Mouse (Mus musculus): ENCODE measurements around the gene Msh4. TPM values are rescaled to one million over a fixed set of nuclear protein-coding genes. Genes with fewer than 3 reads are reported as not detected.

Msh4 gene
- polyA plus RNA-seq, 2 experiments = 0.04 to 0.05 TPM

GRCm38 (mm10) chr3:153902595-153902994 is 3.3 kb downstream of the Msh4 start:
- TF ChIP-seq EP300 (IDR thresholded peaks at IDR 0.05; ENCODE audit: low read depth) (no peak), CTCF (IDR thresholded peaks at IDR 0.05; ENCODE audit: low read depth) (no peak)
- WGBS (ENCODE audit: insufficient replicate concordance) = 26% methylated on average over 3 of the region's 3 CpGs
- peaks cover 9% of the 10 kb centered on the region in 2 experiments for H3K4me1 ChIP-seq (replicated peaks; ENCODE audit: control insufficient read depth in 2 of 2, insufficient read depth in 2 of 2, low read length in 1 of 2)
- no peaks in the 10 kb centered on the region for H3K27me3 ChIP-seq (ENCODE audit: control insufficient read depth, insufficient read depth, low read length)
- DNase-seq (ENCODE audit: low read depth in 3 of 3, low spot score in 3 of 3) (no peak), ATAC-seq (ENCODE audit: insufficient read depth) (no peak)
- H3K9me3 ChIP-seq (ENCODE audit: control insufficient read depth, low read length) = no peaks in the 10 kb centered on the region
- H3K9ac ChIP-seq (replicated peaks) = no peak overlapping the region
- H3K4me2 ChIP-seq (ENCODE audit: low read depth) = no peak overlapping the region
- H3K4me3 ChIP-seq (ENCODE audit: insufficient read depth in 1 of 2, low read depth in 2 of 2, low read length in 2 of 2) = no peak overlapping the region
- H3K36me3 ChIP-seq (replicated peaks; ENCODE audit: control insufficient read depth, insufficient read depth, low read depth) = peaks cover 39% of the 10 kb centered on the region
- H3K27ac ChIP-seq = no peak overlapping the region

GRCm38 (mm10) chr3:153901904-153902303 is 4.0 kb downstream of the Msh4 start:
- WGBS (ENCODE audit: insufficient replicate concordance) = 68% methylated on average over 1 of the region's 1 CpGs
- DNase-seq (ENCODE audit: low read depth in 3 of 3, low spot score in 3 of 3) (no peak), ATAC-seq (ENCODE audit: insufficient read depth) (no peak)
- Histone ChIP-seq H3K4me3 (ENCODE audit: insufficient read depth in 1 of 2, low read depth in 2 of 2, low read length in 2 of 2) (no peak overlapping the region), H3K4me1 (replicated peaks; ENCODE audit: control insufficient read depth in 2 of 2, insufficient read depth in 2 of 2, low read length in 1 of 2) (peaks cover 9% of the 10 kb centered on the region in 2 experiments), H3K4me2 (ENCODE audit: low read depth) (no peak overlapping the region), H3K9ac (replicated peaks) (no peak overlapping the region), H3K27ac (no peak overlapping the region), H3K27me3 (ENCODE audit: control insufficient read depth, insufficient read depth, low read length) (no peaks in the 10 kb centered on the region), H3K36me3 (replicated peaks; ENCODE audit: control insufficient read depth, insufficient read depth, low read depth) (peaks cover 34% of the 10 kb centered on the region), H3K9me3 (ENCODE audit: control insufficient read depth, low read length) (no peaks in the 10 kb centered on the region)
- TF ChIP-seq EP300 (IDR thresholded peaks at IDR 0.05; ENCODE audit: low read depth) = no peak
- TF ChIP-seq CTCF (IDR thresholded peaks at IDR 0.05; ENCODE audit: low read depth) = no peak

GRCm38 (mm10) chr3:153897216-153897615 is 8.7 kb downstream of the Msh4 start:
- DNase-seq (ENCODE audit: low read depth in 3 of 3, low spot score in 3 of 3) (no peak), ATAC-seq (ENCODE audit: insufficient read depth) (no peak)
- WGBS (ENCODE audit: insufficient replicate concordance) = 12% methylated on average over 6 of the region's 6 CpGs
- H3K27ac ChIP-seq = no peak overlapping the region
- H3K4me2 ChIP-seq (ENCODE audit: low read depth) = no peak overlapping the region
- H3K4me1 ChIP-seq (replicated peaks; ENCODE audit: control insufficient read depth in 2 of 2, insufficient read depth in 2 of 2, low read length in 1 of 2) = peaks cover 6 to 9% of the 10 kb centered on the region in 2 experiments
- no peak overlapping the region for H3K4me3 ChIP-seq (ENCODE audit: insufficient read depth in 1 of 2, low read depth in 2 of 2, low read length in 2 of 2)
- no peaks in the 10 kb centered on the region for H3K27me3 ChIP-seq (ENCODE audit: control insufficient read depth, insufficient read depth, low read length)
- H3K9me3 ChIP-seq (ENCODE audit: control insufficient read depth, low read length) = no peaks in the 10 kb centered on the region
- TF ChIP-seq EP300 (IDR thresholded peaks at IDR 0.05; ENCODE audit: low read depth) (no peak), CTCF (IDR thresholded peaks at IDR 0.05; ENCODE audit: low read depth) (no peak)
- H3K9ac ChIP-seq (replicated peaks) = no peak overlapping the region
- H3K36me3 ChIP-seq (replicated peaks; ENCODE audit: control insufficient read depth, insufficient read depth, low read depth) = no peaks in the 10 kb centered on the region

- Histone ChIP-seq H3K36me3 (replicated peaks; ENCODE audit: control insufficient read depth, insufficient read depth, low read depth) (no peaks in the 10 kb centered on the region), H3K4me3 (ENCODE audit: insufficient read depth in 1 of 2, low read depth in 2 of 2, low read length in 2 of 2) (no peak overlapping the region), H3K27ac (no peak overlapping the region), H3K4me2 (ENCODE audit: low read depth) (no peak overlapping the region), H3K4me1 (replicated peaks; ENCODE audit: control insufficient read depth in 2 of 2, insufficient read depth in 2 of 2, low read length in 1 of 2) (peaks cover 2 to 4% of the 10 kb centered on the region in 2 experiments; a peak in 3 of 4 replicates), H3K9me3 (ENCODE audit: control insufficient read depth, low read length) (no peaks in the 10 kb centered on the region), H3K27me3 (ENCODE audit: control insufficient read depth, insufficient read depth, low read length) (no peaks in the 10 kb centered on the region), H3K9ac (replicated peaks) (no peak overlapping the region)
- DNase-seq (ENCODE audit: low read depth in 3 of 3, low spot score in 3 of 3) (no peak), ATAC-seq (ENCODE audit: insufficient read depth) (no peak)
- TF ChIP-seq CTCF (IDR thresholded peaks at IDR 0.05; ENCODE audit: low read depth) (no peak), EP300 (IDR thresholded peaks at IDR 0.05; ENCODE audit: low read depth) (no peak)
- 29% methylated on average over 3 of the region's 3 CpGs for WGBS (ENCODE audit: insufficient replicate concordance)
These were observed 10.5 kb downstream of the Msh4 start for GRCm38 (mm10) chr3:153895454-153895853.

- DNase-seq (ENCODE audit: low read depth in 3 of 3, low spot score in 3 of 3) (no peak), ATAC-seq (ENCODE audit: insufficient read depth) (no peak)
- no peaks in the 10 kb centered on the region for H3K36me3 ChIP-seq (replicated peaks; ENCODE audit: control insufficient read depth, insufficient read depth, low read depth)
- no peaks in the 10 kb centered on the region for H3K27me3 ChIP-seq (ENCODE audit: control insufficient read depth, insufficient read depth, low read length)
- no peaks in the 10 kb centered on the region for H3K9me3 ChIP-seq (ENCODE audit: control insufficient read depth, low read length)
- no peak overlapping the region for H3K4me2 ChIP-seq (ENCODE audit: low read depth)
- 42% methylated on average over 7 of the region's 8 CpGs for WGBS (ENCODE audit: insufficient replicate concordance)
- H3K9ac ChIP-seq (replicated peaks) = no peak overlapping the region
- no peak overlapping the region for H3K4me3 ChIP-seq (ENCODE audit: insufficient read depth in 1 of 2, low read depth in 2 of 2, low read length in 2 of 2)
- no peak for TF ChIP-seq EP300 (IDR thresholded peaks at IDR 0.05; ENCODE audit: low read depth)
- no peak for TF ChIP-seq CTCF (IDR thresholded peaks at IDR 0.05; ENCODE audit: low read depth)
- peaks cover 16 to 21% of the 10 kb centered on the region in 2 experiments for H3K4me1 ChIP-seq (replicated peaks; ENCODE audit: control insufficient read depth in 2 of 2, insufficient read depth in 2 of 2, low read length in 1 of 2)
- no peak overlapping the region for H3K27ac ChIP-seq
These were observed 16.7 kb downstream of the Msh4 start for GRCm38 (mm10) chr3:153889188-153889781.
